Mouse (Mus musculus) ovary, postnatal 36 days (tissue): Measurements from ENCODE around the gene Cpsf4.
"Not testable (repeated sequence)": the region's sequence is repeated elsewhere in the genome, so short reads cannot be mapped to it uniquely, and the experiment has no call there.

ENCODE experiments used
- DNase-seq: peaks from one replicate; pipeline ENCODE4 v3.0.0; 2022; ENCODE audit warnings: low spot score, mixed read lengths

The Cpsf4 gene

DNA sequence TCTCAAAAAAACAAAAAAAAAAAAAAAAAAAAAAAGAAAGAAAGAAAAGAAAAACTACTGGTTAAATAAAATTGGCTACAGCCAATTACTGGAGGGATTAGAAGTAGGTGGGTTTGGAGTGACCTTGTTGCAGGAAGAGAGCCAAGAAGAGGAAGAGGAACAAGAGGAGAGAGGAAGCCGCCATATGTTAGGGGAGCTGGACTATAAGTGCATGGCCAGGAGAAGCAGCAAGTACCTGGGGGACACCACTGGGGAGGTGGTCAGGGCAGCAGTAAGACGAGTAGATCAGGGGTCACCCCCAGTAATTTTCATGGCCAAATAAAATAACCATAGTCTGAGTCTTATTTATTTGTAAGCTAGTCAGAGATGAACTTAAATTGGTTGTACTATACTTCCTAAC lies 18.2 kb downstream of the Cpsf4 start:
- DNase-seq, result no peak

GRCm38 (mm10) chr5:145189416-145189815 lies 22.4 kb downstream of the Cpsf4 start:
- no peak for DNase-seq

DNA sequence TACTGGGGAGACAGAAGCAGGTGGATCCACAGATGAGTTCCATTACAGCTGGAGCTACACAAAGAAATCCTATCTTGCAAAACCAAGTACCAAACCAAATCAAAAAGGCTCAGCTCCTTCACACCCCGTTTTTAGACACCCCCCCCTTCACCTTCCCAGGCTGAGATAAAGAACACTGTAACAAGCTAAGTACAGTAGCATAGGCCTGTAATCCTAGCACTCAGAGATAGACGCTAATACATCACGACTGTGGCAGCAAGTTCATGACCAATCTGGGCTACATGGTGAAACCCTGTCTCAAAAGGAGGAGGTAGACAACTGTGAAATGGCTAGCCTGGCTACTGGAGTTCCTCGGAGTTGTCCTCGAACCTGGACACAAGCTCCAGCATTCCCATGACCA lies 23.4 kb downstream of the Cpsf4 start:
- no peak for DNase-seq

DNA sequence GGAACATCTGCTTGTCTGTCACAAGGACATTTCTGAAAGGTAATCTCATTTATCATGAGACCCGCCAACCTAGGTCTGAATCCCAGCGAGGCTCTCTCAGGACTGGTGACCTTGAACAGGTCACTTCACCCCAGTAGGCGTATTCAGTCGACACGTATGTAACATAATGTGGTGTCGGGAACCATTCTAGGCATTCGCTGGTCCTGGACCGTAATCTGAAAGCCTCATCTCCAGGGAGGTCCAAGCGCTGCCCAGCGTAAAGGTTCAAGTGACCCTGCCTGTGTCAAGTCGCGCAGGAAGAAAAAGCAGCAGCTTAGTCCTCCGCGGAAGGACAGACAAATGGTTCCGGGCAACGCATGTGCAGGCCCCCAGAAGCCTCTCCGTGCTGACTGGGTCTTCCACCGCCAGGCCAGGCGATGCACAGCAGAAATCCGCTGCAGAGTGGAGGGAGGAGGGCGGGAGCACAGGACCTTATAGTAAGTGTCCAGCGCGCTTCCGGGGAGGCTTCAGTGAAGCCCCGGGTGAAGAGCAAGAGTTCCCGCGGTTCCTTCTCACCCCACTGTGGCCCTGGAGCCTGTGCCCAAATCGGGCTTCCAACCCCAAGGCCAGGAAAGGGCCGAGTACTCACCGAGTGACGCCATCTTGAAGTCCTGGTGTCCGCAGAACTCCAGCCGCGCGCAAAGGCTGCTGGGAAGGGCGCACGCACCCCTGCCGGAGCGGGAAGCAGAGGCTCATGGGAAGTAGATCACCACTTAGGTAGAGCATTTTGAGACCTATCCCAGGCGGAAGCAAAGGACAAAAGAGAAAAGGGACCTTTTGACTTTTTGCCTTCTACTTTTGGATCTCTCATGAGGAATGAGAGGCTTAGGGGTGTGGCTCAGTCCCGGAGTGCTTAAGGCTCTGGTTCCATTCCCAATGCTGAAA lies 24.1 kb downstream of the Cpsf4 start:
- peak; percentile 89 for DNase-seq

DNA sequence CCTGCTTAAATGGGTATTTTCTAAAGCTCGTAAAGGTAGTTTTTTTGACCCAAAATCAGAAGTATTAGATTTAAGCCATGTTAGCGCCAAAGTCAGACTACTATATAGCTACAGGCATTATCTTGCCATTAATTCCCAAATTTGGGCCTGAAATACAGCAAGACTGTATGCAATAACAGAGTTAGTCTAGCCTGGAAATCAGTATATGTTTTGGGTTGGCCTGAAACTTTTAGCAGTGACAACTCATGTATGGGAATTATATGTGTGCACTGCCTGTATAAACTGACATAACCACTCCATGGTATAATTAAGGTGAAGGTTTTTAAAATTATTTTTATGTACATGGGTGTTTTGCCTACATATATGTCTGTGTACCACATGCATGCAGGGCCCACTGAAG lies 24.9 kb downstream of the Cpsf4 start, which contains the start of gene Atp5j2:
Atp5j2 (minus strand) TSS at position 101 of the 400 bp plus-strand sequence.
- no peak for DNase-seq

DNA sequence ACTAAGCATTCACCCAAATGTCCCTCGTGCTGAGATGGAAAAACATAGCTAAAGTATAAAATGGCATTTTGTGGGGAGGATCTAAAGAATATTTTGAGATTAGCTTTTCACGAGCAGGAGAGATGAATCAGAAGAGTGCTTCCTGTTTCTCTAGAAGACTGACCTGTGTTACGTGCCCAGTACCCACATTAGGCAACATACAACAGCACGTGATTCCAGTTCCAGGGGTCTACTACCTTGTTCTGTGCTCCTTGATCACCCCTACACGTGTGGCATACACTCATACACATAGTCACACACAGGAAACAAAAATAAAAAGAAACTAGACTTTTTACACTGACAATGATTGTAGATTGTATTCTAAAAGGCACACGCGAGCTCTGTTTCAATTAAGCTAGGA lies 33.4 kb downstream of the Cpsf4 start:
- DNase-seq, result no peak

- DNase-seq, result peak; percentile 57
Measured at GRCm38 (mm10) chr5:145201321-145201991, 34.4 kb downstream of the Cpsf4 start, which contains the start of gene Zkscan14. Zkscan14 (minus strand) TSS chr5:145201868.

- no peak for DNase-seq
Measured at GRCm38 (mm10) chr5:145202446-145202845, 35.4 kb downstream of the Cpsf4 start.

GRCm38 (mm10) chr5:145203936-145204691 lies 37.1 kb downstream of the Cpsf4 start, which contains the start of gene Zkscan5:
Zkscan5 (plus strand) TSS chr5:145204562.
- DNase-seq, result peak; percentile 96

GRCm38 (mm10) chr5:145205041-145205440 lies 38.0 kb downstream of the Cpsf4 start:
- no peak for DNase-seq

DNA sequence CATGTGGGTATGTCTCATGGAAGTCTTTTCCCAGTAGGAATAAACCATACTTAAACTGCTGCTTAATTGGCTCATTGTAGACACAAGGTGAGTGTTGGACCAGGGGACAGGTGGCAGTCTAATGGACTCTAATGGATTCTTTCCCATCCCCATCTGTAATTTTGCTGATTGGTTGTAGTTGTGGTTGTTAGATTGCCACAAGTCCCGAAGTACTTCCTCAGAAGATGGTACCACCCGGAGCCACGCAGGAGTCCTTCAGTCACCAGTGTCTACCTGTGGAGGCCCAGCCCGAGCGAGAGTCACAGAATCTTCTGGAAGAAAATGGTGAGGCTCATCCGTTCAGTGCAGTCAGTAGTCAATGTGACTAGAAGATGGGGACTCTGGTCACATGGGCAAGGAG lies 40.4 kb downstream of the Cpsf4 start:
- no peak for DNase-seq

DNA sequence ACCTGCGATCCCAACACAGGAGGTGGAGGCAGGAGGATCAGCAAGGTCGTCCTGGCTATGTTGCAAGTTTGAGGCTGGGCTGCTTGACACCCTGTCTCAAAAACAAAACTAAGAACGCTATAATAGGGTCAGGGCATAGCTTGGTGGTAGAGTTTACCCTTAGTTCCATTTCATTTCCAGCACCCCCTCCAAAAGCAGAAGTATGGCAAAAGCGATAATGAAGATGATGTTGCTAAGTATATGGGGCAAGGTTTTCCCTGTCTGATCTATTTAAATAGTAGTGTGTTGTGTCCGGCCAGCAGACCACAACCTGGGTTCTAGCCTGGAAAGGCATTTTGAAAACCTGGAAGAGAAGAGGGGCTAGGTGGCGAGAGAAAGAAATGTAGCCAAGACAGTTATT lies 40.9 kb downstream of the Cpsf4 start:
- no peak for DNase-seq

DNA sequence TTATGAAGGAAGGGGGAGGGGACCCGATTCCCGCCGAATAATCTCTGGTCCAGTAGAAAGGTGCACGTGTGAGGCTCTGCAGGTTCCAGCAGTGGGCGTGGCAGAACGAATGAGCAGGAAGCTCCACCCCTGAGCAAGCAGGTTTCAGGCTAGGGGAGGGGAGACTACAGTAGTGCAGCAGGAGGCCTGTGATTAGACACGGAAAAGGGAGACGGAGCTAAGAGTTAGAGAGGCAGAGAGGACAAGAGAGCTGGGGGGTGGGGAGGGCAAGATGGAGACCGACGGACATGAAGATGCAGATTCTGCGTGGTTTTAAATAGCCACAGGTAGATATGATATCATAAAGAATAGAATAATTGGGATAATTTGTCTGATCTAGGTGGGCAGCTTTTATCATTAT lies 41.4 kb downstream of the Cpsf4 start:
- DNase-seq, result not testable (repeated sequence)

DNA sequence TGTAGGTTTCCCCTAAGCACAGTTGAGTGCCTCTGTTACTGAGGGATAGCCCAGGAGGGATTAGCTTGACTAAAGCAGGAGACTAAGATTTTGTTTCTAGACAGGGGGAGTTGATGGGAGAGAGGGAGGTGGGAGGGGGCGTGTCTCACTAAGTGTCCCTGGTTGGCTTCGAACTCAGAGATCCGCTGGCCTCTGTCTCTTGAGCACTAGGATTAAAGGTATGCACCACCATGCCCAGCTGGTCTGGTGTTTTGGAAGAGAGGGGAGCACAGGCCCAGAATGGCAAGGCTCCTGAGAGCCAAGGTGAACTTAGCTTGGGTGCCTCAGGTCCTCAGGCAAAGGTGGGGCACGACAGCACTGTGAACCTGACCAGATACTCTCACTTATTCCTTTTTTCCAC lies 44.3 kb downstream of the Cpsf4 start:
- DNase-seq, result no peak

DNA sequence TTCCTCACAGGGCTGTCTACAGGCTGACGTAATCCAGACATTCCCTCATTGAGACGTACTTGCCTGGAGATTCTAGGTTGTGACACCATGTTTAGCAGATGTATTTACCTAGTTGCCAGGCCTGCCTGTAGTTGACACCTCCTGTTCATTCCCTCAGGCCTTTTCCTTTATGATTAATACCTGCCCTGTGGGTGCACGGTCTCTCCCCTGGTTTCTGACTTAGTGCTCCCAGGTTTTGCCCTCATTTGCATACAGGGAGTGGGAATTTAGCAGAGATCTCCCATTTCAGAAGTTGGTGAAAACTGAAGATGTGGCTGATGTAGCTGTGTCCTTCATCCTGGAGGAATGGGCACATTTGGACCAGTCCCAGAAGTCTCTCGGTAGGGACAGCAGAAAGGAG lies 45.2 kb downstream of the Cpsf4 start:
- no peak for DNase-seq

DNA sequence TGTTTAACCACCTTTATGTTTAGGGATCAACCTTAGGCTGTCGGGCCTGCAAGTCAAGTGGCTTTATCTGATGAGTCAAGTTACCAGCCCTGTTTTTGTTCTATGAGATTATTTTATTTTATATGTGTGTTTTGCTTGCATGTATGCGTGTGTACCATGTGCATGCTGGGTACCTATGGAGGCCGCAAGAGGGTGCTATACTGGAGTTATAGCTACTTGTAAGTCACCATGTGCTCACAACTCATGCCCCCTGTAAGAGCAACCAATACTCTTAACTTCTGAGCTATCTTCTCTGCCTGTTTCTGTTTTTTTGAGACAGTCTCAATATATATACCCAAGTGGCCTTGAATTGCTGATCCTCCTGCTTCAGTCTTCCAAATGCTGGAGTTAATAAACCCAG lies 46.5 kb downstream of the Cpsf4 start:
- DNase-seq, result no peak

DNA sequence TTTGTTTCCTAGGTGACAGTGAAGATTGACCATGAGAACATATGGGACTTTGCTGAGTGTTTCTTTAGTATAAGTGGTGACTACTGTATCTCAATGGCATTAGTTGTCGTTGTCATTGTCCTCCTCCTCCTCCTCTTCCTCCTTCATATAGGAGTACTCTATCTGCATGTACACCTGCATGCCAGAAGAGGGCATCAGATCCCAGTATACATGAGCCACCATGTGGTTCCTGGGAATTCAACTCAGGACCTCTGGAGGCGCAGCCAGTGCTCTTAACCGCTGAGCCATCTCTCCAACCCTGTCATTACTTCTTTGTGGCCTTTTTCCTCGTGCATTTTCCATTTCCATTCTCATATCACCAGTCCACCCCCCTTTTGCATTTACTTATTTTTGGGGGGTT lies 47.7 kb downstream of the Cpsf4 start:
- no peak for DNase-seq

DNA sequence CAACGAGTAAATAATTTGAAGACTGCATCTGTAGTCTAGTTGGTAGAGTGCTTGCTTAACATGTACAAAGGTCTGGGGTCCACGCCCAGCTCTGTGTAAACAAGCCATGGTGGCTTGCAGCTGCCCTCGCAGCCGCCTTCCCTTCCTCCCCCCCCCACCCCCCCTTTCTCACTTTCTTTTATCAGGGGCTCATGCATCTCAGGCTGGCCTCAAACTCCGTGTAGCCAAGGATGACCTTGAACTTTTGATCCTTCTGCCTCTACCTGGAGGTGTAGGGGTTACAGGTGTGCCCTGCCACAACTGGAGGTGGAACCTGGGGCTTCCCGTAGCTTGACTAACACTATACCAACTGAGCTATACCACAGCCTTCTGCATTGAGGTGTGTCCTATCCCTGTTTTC lies 50.7 kb downstream of the Cpsf4 start:
- no peak for DNase-seq

DNA sequence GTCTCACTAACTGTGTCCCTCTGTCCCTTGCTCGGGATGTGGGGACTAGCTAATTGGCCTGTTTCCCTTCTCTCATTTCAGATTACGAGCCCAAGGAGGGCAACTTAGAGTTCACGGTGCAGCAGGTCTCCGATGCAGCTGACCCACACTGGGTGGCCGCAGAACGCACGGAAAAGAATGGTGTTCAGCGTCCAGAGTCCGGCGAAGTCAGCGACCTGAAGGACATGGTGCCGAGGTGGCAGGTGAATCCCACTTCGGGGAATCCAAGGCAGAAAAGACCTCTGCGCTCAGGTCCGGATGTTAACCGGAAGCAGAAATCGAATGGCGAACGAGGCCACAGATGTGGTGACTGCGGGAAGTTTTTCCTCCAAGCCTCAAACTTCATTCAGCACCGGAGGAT lies 51.2 kb downstream of the Cpsf4 start:
- no peak for DNase-seq

- no peak for DNase-seq
Measured at GRCm38 (mm10) chr5:145218671-145219070, 51.7 kb downstream of the Cpsf4 start.

DNA sequence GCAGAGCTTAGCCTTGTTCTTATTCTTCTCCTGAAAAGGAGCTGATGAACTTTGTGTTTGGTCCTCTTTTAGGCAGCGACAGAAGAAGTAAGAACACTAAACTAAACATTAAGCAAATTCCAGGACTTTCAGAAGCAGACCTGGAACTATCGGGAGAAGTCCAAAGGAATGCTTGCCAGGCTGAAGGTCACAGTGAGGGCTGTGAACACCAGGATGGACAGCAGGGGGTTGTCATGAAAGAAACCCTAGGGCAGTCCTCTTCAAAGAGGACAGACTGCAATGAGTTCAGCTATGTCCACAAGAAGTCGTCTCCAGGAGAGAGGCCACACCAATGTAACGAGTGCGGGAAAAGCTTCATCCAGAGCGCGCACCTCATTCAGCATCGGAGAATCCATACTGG lies 53.0 kb downstream of the Cpsf4 start:
- DNase-seq, result no peak

DNA sequence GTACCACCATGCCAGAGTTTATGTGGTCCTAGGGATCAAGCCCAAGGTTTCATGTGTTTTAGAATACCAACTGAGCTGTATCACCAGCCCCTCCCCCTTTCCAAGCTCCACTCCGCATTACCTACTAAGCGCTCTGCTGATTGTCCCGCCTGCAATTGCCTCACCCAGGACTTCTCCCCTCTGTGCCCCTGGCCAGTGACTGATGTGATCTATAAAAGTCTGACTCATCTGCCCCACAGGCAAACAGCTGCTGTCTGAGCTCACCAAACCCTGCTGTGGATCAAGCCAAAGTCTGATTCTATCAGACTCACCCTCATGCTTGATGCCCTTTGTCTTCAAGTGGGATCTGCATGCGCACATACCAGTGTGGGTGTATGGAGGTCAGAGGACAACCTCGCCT lies 55.8 kb downstream of the Cpsf4 start:
- no peak for DNase-seq
